Mouse (Mus musculus) liver, embryonic 14.5 days (tissue): ENCODE measurements around the gene Pcif1. TPM values are rescaled to one million over a fixed set of nuclear protein-coding genes. Genes with fewer than 3 reads are reported as not detected.

Experiments
- ATAC-seq: fragments of 200-750 bp; cut with Nextera tagmentation; 2 replicates; pipeline ENCODE4 v1.8.0; 2017; ENCODE audit warnings: moderate number of reproducible peaks, mild to moderate bottlenecking, moderate library complexity; ENCODE audit not compliant: insufficient read depth
- DNase-seq, 3 experiments: peaks; one replicate each; pipeline ENCODE4 v3.0.0-alpha.2; 2012 to 2013; ENCODE audit warnings: low read depth in 3 of 3, low spot score in 3 of 3
- H3K27ac ChIP-seq: fragments of 300-500 bp; sonication (generic); 2 replicates; pipeline ENCODE4 v1.5.1; 2014; ENCODE audit warnings: moderate library complexity, mild to moderate bottlenecking, control low read depth, inconsistent platforms
- H3K27me3 ChIP-seq: fragments of 300-500 bp; sonication (generic); 2 replicates; pipeline ENCODE4 v1.6.1; 2014; ENCODE audit warnings: mild to moderate bottlenecking, low read length, moderate library complexity; ENCODE audit not compliant: control insufficient read depth, insufficient read depth
- H3K36me3 ChIP-seq: fragments of 300-500 bp; sonication (generic); replicated peaks from 2 replicates; pipeline ENCODE4 v1.6.1; 2014; ENCODE audit warnings: low read depth; ENCODE audit not compliant: control insufficient read depth, insufficient read depth
- H3K4me1 ChIP-seq, 2 experiments: fragments of 200-500 bp in 1 of 2; fragments of 300-500 bp in 1 of 2; sonication (generic) in 1 of 2; replicated peaks; 2 replicates each; pipeline ENCODE4 v1.6.1; 2012 to 2014; ENCODE audit warnings: antibody characterized with exemption in 1 of 2, inconsistent platforms in 1 of 2, low read length in 1 of 2; ENCODE audit not compliant: control insufficient read depth in 2 of 2, insufficient read depth in 2 of 2
- H3K4me2 ChIP-seq: fragments of 300-500 bp; sonication (generic); 2 replicates; pipeline ENCODE4 v1.6.1; 2014; ENCODE audit warnings: low read depth, mild to moderate bottlenecking, control low read depth, moderate library complexity
- H3K4me3 ChIP-seq, 2 experiments: fragments of 200-500 bp in 1 of 2; fragments of 300-500 bp in 1 of 2; sonication (generic) in 1 of 2; 2 replicates each; pipeline ENCODE4 v1.5.1; 2012 to 2014; ENCODE audit warnings: low read depth in 2 of 2, low read length in 2 of 2, mild to moderate bottlenecking in 2 of 2, control low read depth in 1 of 2, inconsistent platforms in 1 of 2, moderate library complexity in 1 of 2; ENCODE audit not compliant: insufficient read depth in 1 of 2
- H3K9ac ChIP-seq: fragments of 300-500 bp; sonication (generic); replicated peaks from 2 replicates; pipeline ENCODE4 v1.6.1; 2014; ENCODE audit warnings: mild to moderate bottlenecking, control low read depth, moderate library complexity
- H3K9me3 ChIP-seq: fragments of 300-500 bp; sonication (generic); 2 replicates; pipeline ENCODE4 v1.6.1; 2016; ENCODE audit warnings: low read length, mixed read lengths; ENCODE audit not compliant: control insufficient read depth
- CTCF ChIP-seq: IDR thresholded peaks from 2 replicates; pipeline ENCODE4 v1.5.1; 2016; ENCODE audit warnings: antibody characterized with exemption, low read depth, control low read depth
- EP300 ChIP-seq: IDR thresholded peaks from 2 replicates; pipeline ENCODE4 v1.6.1; 2016; ENCODE audit warnings: antibody characterized with exemption, low read depth
- WGBS: fragments of 180-500 bp; shearing (Covaris S2); extraction: QIAGEN DNeasy Blood & Tissue Kit; methylation state at CpG from one replicate; pipeline ENCODE4 v1.1.7; 2014; ENCODE audit not compliant: insufficient replicate concordance; 5-methylcytosine and 5-hydroxymethylcytosine counted together
- polyA plus RNA-seq, 2 experiments: library from polyadenylated mRNA; depleted of rRNA in 1 of 2; stranded (reverse) in 1 of 2; unstranded in 1 of 2; fragments of >200 nt; fragmentation: Nextera tagmentation in 1 of 2; extraction: Ambion mirVana in 1 of 2; gene quantifications; 2 replicates each; pipeline versions ENCODE4 v1.2.1 to v1.2.3; 2012 to 2014

Gene Pcif1
- polyA plus RNA-seq, 2 experiments = 19.6 to 37.5 TPM

DNA sequence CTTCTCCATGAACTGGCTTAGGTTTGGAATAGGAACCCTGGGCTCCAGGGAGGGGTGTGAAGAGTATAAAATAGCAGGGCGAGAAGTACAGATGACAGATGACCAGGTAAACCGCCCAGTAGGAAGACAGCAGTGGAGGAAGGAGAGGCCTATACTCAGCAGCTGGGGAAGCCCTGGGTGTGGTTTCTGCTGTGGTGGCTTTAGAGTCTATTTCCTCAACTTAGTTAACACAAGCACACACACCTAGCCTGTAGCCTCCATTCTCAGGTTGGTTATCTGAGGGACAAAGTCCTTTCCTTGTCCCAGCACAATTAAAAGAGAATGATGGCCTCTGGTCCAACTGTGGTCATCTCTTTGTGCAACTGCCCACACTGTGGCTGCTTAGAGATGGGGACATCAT, 10.9 kb downstream of the Pcif1 start:
- DNase-seq (no peak), ATAC-seq (no peak)
- H3K36me3 ChIP-seq = peaks cover 84% of the 10 kb centered on the region
- H3K4me2 ChIP-seq = no peak overlapping the region
- no peak overlapping the region for H3K27ac ChIP-seq
- H3K9ac ChIP-seq = no peak overlapping the region
- no peak overlapping the region for H3K4me3 ChIP-seq
- TF ChIP-seq EP300 (no peak), CTCF (no peak)
- H3K4me1 ChIP-seq = no peaks in the 10 kb centered on the region
- H3K27me3 ChIP-seq = no peaks in the 10 kb centered on the region
- 84% methylated on average over 2 of the region's 2 CpGs for WGBS
- H3K9me3 ChIP-seq = no peaks in the 10 kb centered on the region

DNA sequence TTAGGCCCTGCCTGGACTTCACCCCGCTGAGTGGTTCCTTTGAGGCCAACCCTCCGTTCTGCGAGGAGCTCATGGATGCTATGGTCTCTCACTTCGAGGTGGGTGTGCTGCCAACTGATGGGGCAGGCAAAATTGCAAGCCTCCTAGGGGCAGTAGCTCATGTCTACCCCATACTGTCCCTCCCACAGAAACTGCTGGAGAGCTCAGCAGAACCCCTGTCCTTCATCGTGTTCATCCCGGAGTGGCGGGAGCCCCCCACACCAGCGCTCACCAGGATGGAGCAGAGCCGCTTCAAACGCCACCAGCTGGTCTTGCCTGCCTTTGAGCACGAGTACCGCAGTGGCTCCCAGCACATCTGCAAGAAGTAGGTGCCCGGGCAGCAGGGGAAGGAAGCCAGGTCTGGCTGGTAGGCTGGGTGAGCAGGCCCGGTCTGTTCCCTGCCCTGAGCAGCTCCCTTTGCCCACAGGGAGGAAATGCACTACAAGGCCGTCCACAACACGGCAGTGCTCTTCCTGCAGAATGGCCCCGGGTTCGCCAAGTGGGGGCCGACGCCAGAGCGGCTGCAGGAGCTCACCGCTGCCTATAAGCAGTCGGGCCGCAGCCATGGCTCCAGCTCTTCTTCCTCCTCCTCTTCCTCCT, 11.4 kb downstream of the Pcif1 start:
- no peak for DNase-seq
- Histone ChIP-seq H3K27me3 (no peaks in the 10 kb centered on the region), H3K9me3 (no peaks in the 10 kb centered on the region), H3K27ac (no peak overlapping the region), H3K36me3 (peaks cover 86% of the 10 kb centered on the region), H3K9ac (no peak overlapping the region), H3K4me2 (no peak overlapping the region), H3K4me1 (no peaks in the 10 kb centered on the region), H3K4me3 (no peak overlapping the region)
- TF ChIP-seq CTCF (no peak), EP300 (no peak)
- WGBS = 88% methylated on average over 24 of the region's 24 CpGs
- no peak for ATAC-seq

DNA sequence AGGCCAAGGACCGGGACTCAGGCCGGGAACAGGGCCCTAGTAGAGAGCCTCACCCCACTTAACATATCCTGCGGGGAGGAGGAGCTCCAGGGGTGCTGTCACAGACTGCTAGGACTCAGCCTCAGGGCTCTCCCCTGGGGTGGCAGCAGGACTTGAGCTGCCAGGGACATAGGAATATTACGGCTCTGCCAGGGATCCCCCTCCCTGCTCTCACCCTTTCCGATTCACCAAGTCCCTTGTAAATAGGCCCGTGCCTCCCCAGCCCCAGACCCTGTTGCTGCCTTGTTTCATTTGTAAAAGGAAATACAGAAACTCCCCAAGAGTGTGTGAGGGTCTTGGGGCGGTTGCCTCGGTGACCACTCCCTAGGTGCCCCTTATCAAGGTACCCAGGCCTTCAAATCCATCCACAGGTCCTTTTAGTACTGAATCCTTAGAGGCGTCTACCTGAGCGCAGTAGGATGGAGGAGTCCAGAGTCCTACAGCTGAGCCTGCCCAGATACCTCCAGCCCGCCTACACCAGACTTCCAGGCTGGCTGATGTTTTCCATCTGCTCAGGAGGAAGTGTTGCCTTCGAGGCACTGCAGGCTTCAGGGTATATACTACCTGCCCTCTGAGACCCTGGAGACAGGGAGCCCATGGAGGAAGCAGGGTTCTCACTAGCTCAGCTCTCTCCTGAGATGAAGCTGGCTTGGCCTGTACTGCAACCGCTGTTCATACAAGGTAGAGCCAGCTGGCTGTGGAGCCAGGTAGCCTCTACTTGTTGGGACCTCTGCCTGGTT, 12.1 kb downstream of the Pcif1 start:
- Histone ChIP-seq H3K4me3 (no peak overlapping the region), H3K27me3 (no peaks in the 10 kb centered on the region), H3K27ac (no peak overlapping the region), H3K4me1 (no peaks in the 10 kb centered on the region), H3K9ac (no peak overlapping the region), H3K9me3 (no peaks in the 10 kb centered on the region), H3K4me2 (no peak overlapping the region), H3K36me3 (peaks cover 88% of the 10 kb centered on the region)
- no peak for DNase-seq
- TF ChIP-seq EP300 (no peak), CTCF (no peak)
- no peak for ATAC-seq
- WGBS = 85% methylated on average over 13 of the region's 13 CpGs

DNA sequence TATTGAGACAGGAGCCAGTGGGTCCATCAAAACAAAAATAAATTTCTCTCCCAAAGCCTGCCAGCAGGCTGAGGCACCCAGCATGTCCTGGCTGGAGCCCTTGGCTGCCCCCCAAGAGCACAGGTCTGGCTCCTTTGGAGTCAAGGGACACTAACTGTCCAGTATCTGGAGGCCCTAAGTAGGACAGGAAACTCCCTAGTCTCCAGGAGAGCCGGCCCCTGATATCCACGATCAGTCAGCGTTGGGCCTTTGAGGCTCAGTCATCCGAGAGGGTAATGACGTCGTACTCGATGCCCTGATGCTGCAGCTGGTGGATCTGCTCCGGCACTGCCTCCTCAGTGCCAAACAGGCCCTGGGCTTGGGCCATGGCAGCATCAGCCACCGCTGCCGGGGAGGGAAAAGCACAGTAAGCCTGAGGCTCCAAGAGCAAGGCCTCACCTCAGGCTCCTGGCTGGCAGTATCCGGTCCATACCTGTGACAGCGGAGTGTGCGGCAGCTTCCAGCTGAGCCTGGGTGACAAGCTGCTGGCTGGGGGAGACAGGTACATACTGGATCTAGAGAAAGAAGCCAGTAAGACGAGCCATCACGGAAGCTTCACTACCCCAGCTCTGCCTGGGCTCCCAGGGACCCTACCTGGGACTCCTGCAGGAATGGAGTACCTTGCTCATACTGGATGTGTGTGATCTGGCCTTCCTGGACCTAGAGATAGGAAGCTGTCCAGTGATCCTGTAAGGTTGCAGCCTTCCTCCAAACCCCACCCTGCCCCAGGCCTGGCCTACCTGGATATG, 13.0 kb downstream of the Pcif1 start:
- no peak overlapping the region for H3K4me2 ChIP-seq
- no peak overlapping the region for H3K27ac ChIP-seq
- H3K36me3 ChIP-seq = peaks cover 87% of the 10 kb centered on the region
- no peak for TF ChIP-seq EP300
- no peak for TF ChIP-seq CTCF
- WGBS = 86% methylated on average over 15 of the region's 15 CpGs
- no peaks in the 10 kb centered on the region for H3K9me3 ChIP-seq
- no peak overlapping the region for H3K4me3 ChIP-seq
- DNase-seq (no peak), ATAC-seq (no peak)
- H3K4me1 ChIP-seq = no peaks in the 10 kb centered on the region
- H3K27me3 ChIP-seq = no peaks in the 10 kb centered on the region
- no peak overlapping the region for H3K9ac ChIP-seq

DNA sequence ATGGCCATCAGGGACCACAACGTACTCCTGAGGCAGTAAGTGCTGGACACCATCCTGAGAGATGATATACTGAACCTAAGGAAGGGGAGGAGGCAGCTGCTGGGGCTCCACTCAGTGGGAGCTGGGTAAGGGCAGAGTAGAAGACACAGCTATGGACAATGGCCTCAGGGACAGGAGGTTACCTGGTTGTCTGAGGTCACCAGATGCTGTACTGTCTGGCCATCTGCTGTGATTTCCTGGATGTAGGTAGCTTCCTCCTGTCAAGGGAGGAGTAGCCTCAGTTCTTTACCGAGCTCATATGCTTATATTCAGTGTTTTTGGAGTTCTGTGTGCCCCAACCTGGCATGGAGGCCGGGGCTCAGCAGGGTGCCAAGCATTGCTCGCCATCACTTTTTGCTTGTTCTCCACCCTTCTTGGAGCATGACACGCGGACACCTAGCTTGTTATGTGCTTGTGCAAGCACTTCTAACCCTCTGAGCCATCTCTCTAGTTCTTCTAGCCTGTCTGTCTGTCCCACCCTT, 13.7 kb downstream of the Pcif1 start:
- H3K27ac ChIP-seq = no peak overlapping the region
- no peak for DNase-seq
- no peaks in the 10 kb centered on the region for H3K4me1 ChIP-seq
- no peaks in the 10 kb centered on the region for H3K9me3 ChIP-seq
- H3K36me3 ChIP-seq = peaks cover 90% of the 10 kb centered on the region
- TF ChIP-seq CTCF (no peak), EP300 (no peak)
- 78% methylated on average over 6 of the region's 6 CpGs for WGBS
- ATAC-seq = no peak
- no peaks in the 10 kb centered on the region for H3K27me3 ChIP-seq
- no peak overlapping the region for H3K9ac ChIP-seq
- no peak overlapping the region for H3K4me3 ChIP-seq
- no peak overlapping the region for H3K4me2 ChIP-seq
